24 mouse cellular contexts compared by ENCODE assay signal in the genomic region with DNA sequence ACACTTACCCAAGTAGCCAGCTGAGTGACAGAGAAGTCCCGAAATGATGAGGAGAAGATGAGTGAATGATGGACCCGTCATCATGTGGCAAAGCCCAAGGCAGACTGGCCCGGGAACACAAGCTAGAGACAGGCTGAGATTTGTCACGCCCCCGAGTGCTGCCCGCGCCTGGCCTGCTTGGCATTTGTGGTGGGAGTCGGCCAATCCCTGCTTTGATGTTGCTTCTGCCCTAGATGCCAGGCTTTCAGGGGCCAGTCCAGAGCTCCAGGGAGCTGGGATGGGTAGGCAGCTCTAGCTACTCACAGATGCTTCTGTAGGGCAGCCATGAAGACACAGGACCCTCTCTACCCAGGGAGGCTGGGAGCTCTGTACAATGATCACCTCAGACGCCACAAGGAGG. TPM values are rescaled to one million over a fixed set of nuclear protein-coding genes. Genes with fewer than 3 reads are reported as not detected.
DNase-seq lines count a peak whose midpoint lies in the region; ATAC-seq lines count a peak whose summit lies in the region.
"Had no signal": no experiment of that assay in that cellular context is flagged by ENCODE, and none has a peak within 500 bp of the region (broad histone marks: within the 10 kb centered on the region; RNA-seq: fewer than 3 reads in every experiment).

No protein-coding gene starts in this region.

- ATAC-seq in kidney, embryonic 15.5 days (replicated peaks; ENCODE audit: low FRiP score): 0 out of 2 replicates have a peak, but pooled peaks have one; percentile 17
- ATAC-seq in megakaryocyte-erythroid progenitor cell, adult 5-6 weeks (replicated peaks; ENCODE audit: low FRiP score, low TSS enrichment, poor library complexity, severe bottlenecking): no peak
- ATAC-seq: forebrain, embryonic 13.5 days; intestine, embryonic 15.5 days; liver, postnatal 0 days had no signal

- no peaks in the 10 kb centered on the region for H3K36me3 ChIP-seq in kidney, embryonic 15.5 days
- H3K36me3 ChIP-seq: hindbrain, embryonic 15.5 days; intestine, embryonic 15.5 days; limb, embryonic 12.5 days; midbrain, embryonic 12.5 days had no signal

- no peaks in the 10 kb centered on the region for H3K9me3 ChIP-seq in kidney, embryonic 15.5 days (replicated peaks)
- H3K9me3 ChIP-seq: forebrain, embryonic 13.5 days; hindbrain, embryonic 15.5 days; intestine, embryonic 15.5 days; limb, embryonic 12.5 days; midbrain, embryonic 12.5 days had no signal

- H3K4me3 ChIP-seq in kidney, embryonic 15.5 days (replicated peaks): no peak overlapping the region
- H3K4me3 ChIP-seq: forebrain, embryonic 13.5 days; hindbrain, embryonic 15.5 days; intestine, embryonic 15.5 days; layer of hippocampus, adult 2 months; limb, embryonic 12.5 days; midbrain, embryonic 12.5 days had no signal

- 45% methylated on average over 9 of the region's 9 CpGs for WGBS in kidney, embryonic 15.5 days

- H3K27me3 ChIP-seq in kidney, embryonic 15.5 days: peaks cover 3% of the 10 kb centered on the region
- H3K27me3 ChIP-seq: forebrain, embryonic 13.5 days; hindbrain, embryonic 15.5 days; intestine, embryonic 15.5 days; limb, embryonic 12.5 days; midbrain, embryonic 12.5 days had no signal

- H3K9ac ChIP-seq in kidney, embryonic 15.5 days: no peak overlapping the region
- H3K9ac ChIP-seq: forebrain, embryonic 13.5 days; hindbrain, embryonic 15.5 days; intestine, embryonic 15.5 days; limb, embryonic 12.5 days; liver, postnatal 0 days; midbrain, embryonic 12.5 days had no signal

- peak overlapping the region; percentile 6; the same call in 1 of the 2 replicates for H3K4me2 ChIP-seq in kidney, embryonic 15.5 days
- H3K4me2 ChIP-seq: forebrain, embryonic 13.5 days; hindbrain, embryonic 15.5 days; intestine, embryonic 15.5 days; limb, embryonic 12.5 days; liver, embryonic 11.5 days; midbrain, embryonic 12.5 days had no signal

- peak; percentile 27 to 28 for DNase-seq in cerebellum, postnatal 25 days
- DNase-seq in cerebellum, adult 11 months: no peak
- no peak for DNase-seq in kidney, postnatal 25 days
- peak; percentile 24 for DNase-seq in retina, postnatal 1 day
- no peak for DNase-seq in retina, embryonic 14.5 days (ENCODE audit: low spot score)
- DNase-seq: adrenal gland, postnatal 36 days; heart, adult 11 months; heart, postnatal 4 days; kidney, postnatal 10 days; liver, postnatal 0 days; lung, postnatal 14 days; right cerebral cortex, postnatal 14 days; spleen, adult 18-20 months had no signal

- peak overlapping the region; percentile 62; the same call in 1 of the 2 replicates for H3K27ac ChIP-seq in kidney, embryonic 15.5 days
- H3K27ac ChIP-seq: forebrain, embryonic 13.5 days; hindbrain, embryonic 15.5 days; intestine, embryonic 15.5 days; layer of hippocampus, adult 2 months; limb, embryonic 12.5 days; midbrain, embryonic 12.5 days had no signal

- peaks cover 37% of the 10 kb centered on the region for H3K4me1 ChIP-seq in kidney, embryonic 15.5 days
- H3K4me1 ChIP-seq: forebrain, embryonic 13.5 days; hindbrain, embryonic 15.5 days; midbrain, embryonic 12.5 days had no signal

RNA-seq across cellular contexts. Expression of gene Colq, which starts 33.4 kb away (rescaled TPM):
- 2.5 and 2.8 TPM in 2 replicates for polyA plus RNA-seq in kidney, embryonic 15.5 days (2015; fragmentation: Nextera tagmentation; extraction: Ambion mirVana)
- total RNA-seq in megakaryocyte-erythroid progenitor cell, adult 5-6 weeks (2014; fragmentation: Nextera tagmentation): 0.76 TPM in 1 of 2 replicates, not detected in the other
- total RNA-seq in megakaryocyte-erythroid progenitor cell, adult 5-6 weeks (2017): not detected in 2 replicates
- total RNA-seq: adrenal gland, postnatal 36 days; megakaryocyte progenitor cell, adult 5-6 weeks had no signal
- polyA plus RNA-seq: C2C12; forebrain, embryonic 13.5 days had no signal

Comparison
In these comparisons a context has a peak if more than half of its experiments do, and no peak if none do; other contexts are left out.
1. DNase-seq: peak in cerebellum, postnatal 25 days (2 of 2) and retina, postnatal 1 day (single experiment); none in cerebellum, adult 11 months (single experiment), kidney, postnatal 25 days (0 of 2) and retina, embryonic 14.5 days (single experiment).